Mouse (Mus musculus) liver, adult 2 months (tissue): ENCODE results near the gene Mab21l1. TPM values are rescaled to one million over a fixed set of nuclear protein-coding genes. Genes with fewer than 3 reads are reported as not detected.
A peak's percentile ranks its signal among the peaks of the same experiment; 100 is the strongest.

Experiments used
- DNase-seq: peaks from one replicate; pipeline ENCODE4 v3.0.0-alpha.2; 2011; ENCODE audit warnings: low read depth, low spot score; ENCODE audit errors: extremely low read depth
- H3K27ac ChIP-seq: fragments of 200-500 bp; replicated peaks from 2 replicates; pipeline ENCODE4 v1.5.1; 2012; ENCODE audit warnings: low read depth, mild to moderate bottlenecking, control low read depth, inconsistent platforms, low read length; ENCODE audit not compliant: insufficient read depth
- H3K27me3 ChIP-seq: fragments of 200-500 bp; 2 replicates; pipeline ENCODE4 v1.6.1; 2012; ENCODE audit warnings: mild to moderate bottlenecking, moderate library complexity, low read length, inconsistent platforms; ENCODE audit not compliant: control insufficient read depth, insufficient read depth
- H3K36me3 ChIP-seq: fragments of 200-500 bp; 2 replicates; pipeline ENCODE4 v1.6.1; 2012; ENCODE audit warnings: low read length, inconsistent platforms; ENCODE audit not compliant: control insufficient read depth, insufficient read depth
- H3K4me1 ChIP-seq: fragments of 200-500 bp; 2 replicates; pipeline ENCODE4 v1.6.1; 2011; ENCODE audit warnings: low read length; ENCODE audit not compliant: control insufficient read depth, insufficient read depth
- H3K4me3 ChIP-seq: fragments of 200-500 bp; 2 replicates; pipeline ENCODE4 v1.5.1; 2011; ENCODE audit warnings: low read depth, mild to moderate bottlenecking, control low read depth, low read length, moderate library complexity; ENCODE audit not compliant: insufficient read depth
- H3K79me2 ChIP-seq: fragments of 200-500 bp; 2 replicates; pipeline ENCODE4 v1.6.1; 2012; ENCODE audit warnings: inconsistent platforms, mild to moderate bottlenecking, low read length, moderate library complexity; ENCODE audit not compliant: control insufficient read depth, insufficient read depth
- H3K9ac ChIP-seq: fragments of 200-500 bp; 2 replicates; pipeline ENCODE4 v1.6.1; 2012; ENCODE audit warnings: low read depth, mild to moderate bottlenecking, control low read depth, inconsistent platforms, low read length
- CTCF ChIP-seq: fragments of 200-500 bp; IDR thresholded peaks from 2 replicates; pipeline ENCODE4 v1.5.1; 2011; ENCODE audit warnings: low read depth, low read length, control low read depth
- POLR2A ChIP-seq: fragments of 200-500 bp; IDR thresholded peaks from 2 replicates; pipeline ENCODE4 v1.6.1; 2011; ENCODE audit warnings: low read length, control low read depth; ENCODE audit not compliant: insufficient read depth; ENCODE audit errors: extremely low read depth
- WGBS: fragments of 180-500 bp; shearing (Covaris S2); methylation state at CpG from one replicate; pipeline ENCODE4 v1.1.7; 2018; 5-methylcytosine and 5-hydroxymethylcytosine counted together
- polyA plus RNA-seq: library from polyadenylated mRNA; depleted of rRNA; stranded (reverse); fragments of >200 nt; gene quantifications from 2 replicates; pipeline ENCODE4 v1.2.3, GENCODE M21; 2012; rRNA removed
- total RNA-seq: library from RNA; depleted of rRNA; stranded (reverse); fragments of >200 nt; gene quantifications from 2 replicates; pipeline ENCODE4 v1.2.3, GENCODE M21; 2014; rRNA removed

The Mab21l1 gene
- total RNA-seq (not detected in 2 replicates), polyA plus RNA-seq (not detected in 2 replicates)

DNA sequence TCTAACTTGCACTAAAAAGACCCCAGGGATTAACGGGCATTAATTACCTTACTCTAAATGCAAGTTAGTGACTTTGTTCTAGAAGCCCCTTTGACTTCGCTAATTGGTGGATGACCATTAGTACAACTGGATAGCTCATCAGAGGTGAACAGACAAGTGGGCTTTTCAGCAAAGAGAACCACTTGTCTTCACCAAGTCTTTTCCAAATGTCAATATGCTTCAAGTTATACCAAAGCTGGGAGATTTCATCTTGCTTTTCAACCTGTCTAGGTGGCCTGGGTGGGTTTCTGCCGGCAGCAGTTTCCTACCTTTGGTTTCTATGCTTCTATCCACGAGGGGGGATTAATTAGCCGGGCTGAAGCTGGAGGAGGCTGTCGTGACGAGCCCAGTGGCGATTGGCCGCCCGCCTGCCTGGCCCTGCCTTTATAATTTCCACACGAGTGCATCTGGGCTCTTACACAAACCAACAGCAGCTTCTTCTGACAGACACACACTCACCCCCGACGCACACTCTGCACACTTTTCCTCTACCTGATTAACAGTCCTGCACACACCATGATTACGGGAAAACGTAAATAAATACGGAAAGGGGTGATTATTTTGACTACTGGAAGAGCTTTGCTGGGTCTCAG lies at the start of gene Mab21l1:
TSS of gene Mab21l1 (plus strand) at position 455 of the 632 bp plus-strand sequence.
- no peaks in the 10 kb centered on the region for H3K79me2 ChIP-seq
- H3K27ac ChIP-seq: no peak within 1 kb of the TSS
- no peaks in the 10 kb centered on the region for H3K36me3 ChIP-seq
- peak within 1 kb of the TSS; percentile 28; the same call in 1 of the 2 replicates for H3K4me3 ChIP-seq
- H3K9ac ChIP-seq: no peak within 1 kb of the TSS
- DNase-seq: no peak
- 22% methylated on average over 16 of the region's 16 CpGs for WGBS
- peaks cover 3% of the 10 kb centered on the region for H3K4me1 ChIP-seq
- peaks cover 15% of the 10 kb centered on the region for H3K27me3 ChIP-seq
- TF ChIP-seq CTCF (no peak), POLR2A (no peak)

DNA sequence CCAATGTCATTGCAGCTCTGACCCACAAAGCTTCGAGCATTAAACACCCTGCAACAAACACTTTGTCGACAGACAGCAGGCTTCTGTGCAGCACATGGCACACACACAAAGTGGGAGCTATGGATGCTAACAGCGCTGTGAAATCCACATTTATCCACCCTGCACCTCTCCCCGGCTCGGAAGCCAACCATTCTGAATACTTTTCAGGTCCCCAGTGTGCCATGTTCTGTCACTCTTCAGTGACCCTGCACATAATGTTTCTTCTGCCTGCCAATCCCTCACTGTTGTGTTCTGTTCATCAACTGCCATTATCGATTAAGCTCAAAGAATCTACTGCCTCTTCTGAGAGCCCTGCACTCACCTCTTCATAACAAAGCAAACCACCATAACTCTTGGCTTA lies 48.6 kb upstream of the Mab21l1 start:
- Histone ChIP-seq H3K27me3 (no peaks in the 10 kb centered on the region), H3K4me1 (no peaks in the 10 kb centered on the region), H3K27ac (no peak overlapping the region), H3K4me3 (no peak overlapping the region), H3K36me3 (no peaks in the 10 kb centered on the region), H3K9ac (no peak overlapping the region), H3K79me2 (no peaks in the 10 kb centered on the region)
- TF ChIP-seq CTCF: no peak
- no peak for TF ChIP-seq POLR2A
- DNase-seq: no peak
- WGBS: 90% methylated on average over 6 of the region's 6 CpGs

DNA sequence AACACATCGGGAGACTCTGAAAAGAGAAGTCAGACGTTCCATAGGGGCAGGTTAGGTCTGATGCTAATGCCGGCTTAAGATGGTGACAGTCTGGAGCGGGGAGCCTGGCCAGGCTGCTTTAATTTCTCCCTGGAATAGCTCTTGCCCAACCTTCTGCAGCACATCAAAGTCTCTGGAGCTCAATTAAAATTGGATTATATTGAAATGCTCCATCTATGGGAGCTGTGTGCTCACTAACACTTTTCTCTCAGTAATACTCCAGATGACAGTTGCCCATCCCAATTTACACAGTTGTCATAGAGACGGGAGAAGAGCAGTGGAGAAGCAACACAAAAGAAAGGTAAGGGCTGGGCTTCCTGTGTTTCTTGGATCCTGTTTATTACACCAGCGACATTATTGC lies 40.9 kb upstream of the Mab21l1 start:
- Histone ChIP-seq H3K4me1 (no peaks in the 10 kb centered on the region), H3K36me3 (no peaks in the 10 kb centered on the region), H3K27ac (no peak overlapping the region), H3K4me3 (no peak overlapping the region), H3K9ac (no peak overlapping the region), H3K27me3 (no peaks in the 10 kb centered on the region), H3K79me2 (no peaks in the 10 kb centered on the region)
- WGBS: 83% methylated on average over 6 of the region's 6 CpGs
- DNase-seq: no peak
- TF ChIP-seq CTCF (no peak), POLR2A (no peak)

DNA sequence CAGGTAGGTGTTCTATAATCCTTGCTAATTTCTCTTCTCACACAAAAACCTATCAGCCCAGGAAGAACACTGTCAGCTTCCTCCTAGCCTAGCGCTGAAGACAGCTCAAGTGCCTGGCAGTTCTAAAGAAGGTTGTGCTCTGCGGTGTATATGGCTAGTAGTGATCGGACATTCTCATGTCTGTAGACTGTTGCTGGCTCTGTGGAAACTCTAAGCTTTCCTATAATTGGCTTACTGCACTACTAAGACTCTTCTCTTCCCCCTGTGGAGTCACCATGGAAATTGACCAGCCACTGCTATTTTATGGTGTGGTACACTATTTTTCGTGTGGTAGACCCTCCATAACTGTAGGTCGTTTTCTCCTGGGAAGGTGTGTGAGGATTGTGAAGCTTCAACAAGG lies 40.1 kb upstream of the Mab21l1 start:
- Histone ChIP-seq H3K9ac (no peak overlapping the region), H3K27ac (no peak overlapping the region), H3K27me3 (no peaks in the 10 kb centered on the region), H3K36me3 (no peaks in the 10 kb centered on the region), H3K4me3 (no peak overlapping the region), H3K4me1 (no peaks in the 10 kb centered on the region), H3K79me2 (no peaks in the 10 kb centered on the region)
- TF ChIP-seq CTCF (no peak), POLR2A (no peak)
- no peak for DNase-seq
- WGBS: 86% methylated on average over 5 of the region's 5 CpGs

DNA sequence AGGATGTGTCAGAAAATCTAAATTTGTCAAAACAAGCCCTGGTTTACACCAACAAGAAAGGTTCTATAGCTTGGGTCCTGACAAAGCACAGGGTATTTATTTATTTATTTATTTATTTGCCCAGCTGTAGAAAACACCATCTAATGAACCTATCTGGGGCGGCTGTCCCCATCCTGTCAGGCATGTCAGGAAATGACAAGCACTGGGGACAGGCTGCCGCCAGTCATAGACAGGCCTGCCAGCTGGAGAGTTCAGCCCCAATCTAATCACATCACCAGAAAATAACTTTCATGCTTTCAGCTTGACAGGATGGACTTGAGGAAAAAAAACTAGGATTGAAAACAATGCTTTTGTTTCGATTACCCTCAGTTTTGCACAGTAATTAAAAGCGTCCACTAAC lies 39.7 kb upstream of the Mab21l1 start:
- DNase-seq: no peak
- H3K4me3 ChIP-seq: no peak overlapping the region
- H3K79me2 ChIP-seq: no peaks in the 10 kb centered on the region
- no peak overlapping the region for H3K9ac ChIP-seq
- H3K36me3 ChIP-seq: no peaks in the 10 kb centered on the region
- no peak overlapping the region for H3K27ac ChIP-seq
- TF ChIP-seq CTCF (no peak), POLR2A (no peak)
- H3K27me3 ChIP-seq: no peaks in the 10 kb centered on the region
- WGBS: 86% methylated on average over 4 of the region's 4 CpGs
- no peaks in the 10 kb centered on the region for H3K4me1 ChIP-seq

DNA sequence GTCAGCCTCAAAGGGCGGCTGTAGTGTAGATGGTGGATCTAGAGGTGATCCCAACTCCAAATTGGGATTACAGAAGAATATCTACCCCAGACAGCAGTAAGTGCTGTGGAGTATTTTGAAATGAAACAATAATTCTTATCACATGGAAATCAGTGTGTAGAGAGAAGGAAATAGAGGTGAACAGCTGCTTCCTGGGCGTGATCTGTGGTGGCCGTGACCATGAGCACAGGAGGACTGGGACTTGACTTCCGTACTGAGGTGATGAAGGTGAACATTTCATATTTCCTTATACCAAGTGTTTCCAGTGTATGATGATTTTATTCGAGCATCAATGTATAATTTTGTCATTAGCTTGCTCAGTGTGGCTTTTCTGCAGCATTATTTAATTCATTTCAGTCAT lies 38.4 kb upstream of the Mab21l1 start:
- TF ChIP-seq POLR2A (no peak), CTCF (no peak)
- DNase-seq: no peak
- Histone ChIP-seq H3K79me2 (no peaks in the 10 kb centered on the region), H3K9ac (no peak overlapping the region), H3K27ac (no peak overlapping the region), H3K4me1 (no peaks in the 10 kb centered on the region), H3K27me3 (no peaks in the 10 kb centered on the region), H3K36me3 (no peaks in the 10 kb centered on the region), H3K4me3 (no peak overlapping the region)
- 83% methylated on average over 5 of the region's 5 CpGs for WGBS
